Mouse (Mus musculus) hindbrain, postnatal 0 days (tissue): ENCODE results near the gene Clca4b. TPM values are rescaled to one million over a fixed set of nuclear protein-coding genes. Genes with fewer than 3 reads are reported as not detected.
"Not testable (repeated sequence)": the region's sequence is repeated elsewhere in the genome, so short reads cannot be mapped to it uniquely, and the experiment has no call there.

Experiments
- ATAC-seq: fragments of 200-750 bp; cut with Nextera tagmentation; 2 replicates; pipeline ENCODE4 v1.8.0; 2017; ENCODE audit warnings: mild to moderate bottlenecking, moderate TSS enrichment, moderate library complexity
- DNase-seq: peaks from one replicate; pipeline ENCODE4 v3.0.0-alpha.2; 2015; ENCODE audit warnings: low spot score
- H3K27ac ChIP-seq: fragments of 300-500 bp; sonication (generic); 2 replicates; pipeline ENCODE4 v1.5.1; 2014; ENCODE audit warnings: mild to moderate bottlenecking
- H3K27me3 ChIP-seq: fragments of 300-500 bp; sonication (generic); 2 replicates; pipeline ENCODE4 v1.6.1; 2014; ENCODE audit warnings: low read length, mixed read lengths; ENCODE audit not compliant: insufficient read depth
- H3K36me3 ChIP-seq: fragments of 300-500 bp; sonication (generic); 2 replicates; pipeline ENCODE4 v1.6.1; 2014; ENCODE audit warnings: low read length, mixed read lengths; ENCODE audit not compliant: insufficient read depth
- H3K4me1 ChIP-seq: fragments of 300-500 bp; sonication (generic); 2 replicates; pipeline ENCODE4 v1.6.1; 2014; ENCODE audit warnings: antibody characterized with exemption, low read length, mixed read lengths; ENCODE audit not compliant: insufficient read depth
- H3K4me2 ChIP-seq: fragments of 300-500 bp; sonication (generic); 2 replicates; pipeline ENCODE4 v1.6.1; 2014; ENCODE audit warnings: low read depth, mild to moderate bottlenecking, low read length, moderate library complexity, mixed read lengths
- H3K4me3 ChIP-seq: fragments of 300-500 bp; sonication (generic); 2 replicates; pipeline ENCODE4 v1.5.1; 2014; ENCODE audit warnings: low read length
- H3K9ac ChIP-seq: fragments of 300-500 bp; sonication (generic); replicated peaks from 2 replicates; pipeline ENCODE4 v1.6.1; 2014; ENCODE audit warnings: mild to moderate bottlenecking, low read length, moderate library complexity, mixed read lengths
- H3K9me3 ChIP-seq: fragments of 300-500 bp; sonication (generic); 2 replicates; pipeline ENCODE4 v1.6.1; 2016; ENCODE audit warnings: low read length, mixed read lengths
- CTCF ChIP-seq: IDR thresholded peaks from 2 replicates; pipeline ENCODE4 v1.5.1; 2016; ENCODE audit warnings: antibody characterized with exemption, control low read depth, low read depth
- WGBS: fragments of 180-500 bp; shearing (Covaris S2); extraction: QIAGEN DNeasy Blood & Tissue Kit; methylation state at CpG from one replicate; pipeline ENCODE4 v1.1.7; 2014; 5-methylcytosine and 5-hydroxymethylcytosine counted together
- polyA plus RNA-seq: library from polyadenylated mRNA; unstranded; fragments of >200 nt; fragmentation: Nextera tagmentation; extraction: Ambion mirVana; gene quantifications from 2 replicates; pipeline ENCODE4 v1.2.1, GENCODE M21; 2015
- total RNA-seq: library from RNA; depleted of rRNA; stranded (reverse); fragments of >200 nt; gene quantifications from 2 replicates; pipeline ENCODE4 v1.2.3, GENCODE M21; 2014; rRNA removed

The Clca4b gene
- total and polyA plus RNA-seq, 2 experiments from 2014 or later: 0.05 TPM; not detected in 1

GRCm38 (mm10) chr3:144890246-144890758 is 42.0 kb downstream of the Clca4b start:
- Histone ChIP-seq H3K9ac (no peak overlapping the region), H3K27me3 (no peaks in the 10 kb centered on the region), H3K4me3 (no peak overlapping the region), H3K9me3 (no peaks in the 10 kb centered on the region), H3K36me3 (no peaks in the 10 kb centered on the region), H3K4me1 (no peaks in the 10 kb centered on the region), H3K4me2 (no peak overlapping the region), H3K27ac (no peak overlapping the region)
- WGBS: 61% methylated on average over 2 of the region's 2 CpGs
- TF ChIP-seq CTCF: no peak
- no peak for DNase-seq
- ATAC-seq: no peak

- Histone ChIP-seq H3K9ac (no peak overlapping the region), H3K36me3 (no peaks in the 10 kb centered on the region), H3K9me3 (no peaks in the 10 kb centered on the region), H3K27ac (no peak overlapping the region), H3K4me2 (no peak overlapping the region), H3K27me3 (no peaks in the 10 kb centered on the region), H3K4me1 (no peaks in the 10 kb centered on the region), H3K4me3 (no peak overlapping the region)
- no peak for DNase-seq
- ATAC-seq: no peak
- no peak for TF ChIP-seq CTCF
Measured at GRCm38 (mm10) chr3:144886957-144887356, 45.4 kb downstream of the Clca4b start.

DNA sequence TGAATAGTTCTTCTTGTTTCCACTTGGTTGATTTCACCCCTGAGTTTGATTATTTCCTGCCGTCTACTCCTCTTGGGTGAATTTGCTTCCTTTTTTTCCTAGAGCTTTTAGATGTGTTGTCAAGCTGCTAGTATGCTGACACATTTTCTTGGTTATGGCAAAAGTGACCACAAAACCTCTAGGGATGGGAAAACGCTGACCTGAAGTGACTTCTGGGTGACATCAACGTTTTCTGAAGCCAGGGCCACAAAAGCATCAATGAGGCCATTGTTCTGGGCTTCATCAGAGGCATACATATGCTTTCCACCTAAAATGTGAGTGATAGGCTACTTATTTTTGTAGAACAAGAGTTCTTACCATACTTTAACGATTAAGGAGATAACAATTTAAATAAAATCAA is 60.3 kb downstream of the Clca4b start:
- not testable (repeated sequence) for H3K9ac ChIP-seq, H3K9me3 ChIP-seq, DNase-seq, H3K4me1 ChIP-seq, ATAC-seq, H3K4me3 ChIP-seq, H3K27me3 ChIP-seq, H3K36me3 ChIP-seq, H3K27ac ChIP-seq, H3K4me2 ChIP-seq
- 37% methylated on average over 4 of the region's 4 CpGs for WGBS

Other genes starting within 250 kb of the Clca4b start
- gene Sh3glb1, start 212.2 kb downstream of the Clca4b start, total RNA-seq: 61.3 and 89.1 TPM in 2 replicates
- 118 and 122 TPM in 2 replicates for gene Sh3glb1, start 212.2 kb downstream of the Clca4b start, polyA plus RNA-seq
- 0.21 and 0.32 TPM in 2 replicates for gene Clca3a1, start 171.6 kb downstream of the Clca4b start, total RNA-seq
- 0.36 and 0.47 TPM in 2 replicates for gene Clca3a1, start 171.6 kb downstream of the Clca4b start, polyA plus RNA-seq
- gene Clca3a2, start 113.0 kb downstream of the Clca4b start, total RNA-seq: 0.05 and 0.25 TPM in 2 replicates
- gene Clca3a2, start 113.0 kb downstream of the Clca4b start, polyA plus RNA-seq: 0.13 and 0.25 TPM in 2 replicates
- not detected in 2 replicates for gene Clca3b, start 83.2 kb downstream of the Clca4b start, total RNA-seq
- gene Clca3b, start 83.2 kb downstream of the Clca4b start, polyA plus RNA-seq: not detected in 2 replicates
- gene Clca4a, start 42.5 kb upstream of the Clca4b start, total RNA-seq: not detected in 2 replicates
- 0.09 TPM in 1 of 2 replicates, not detected in the other for gene Clca4a, start 42.5 kb upstream of the Clca4b start, polyA plus RNA-seq
- not detected in 2 replicates for gene Clca1, start 100.2 kb upstream of the Clca4b start, total RNA-seq
- not detected in 2 replicates for gene Clca1, start 100.2 kb upstream of the Clca4b start, polyA plus RNA-seq
- 0.36 TPM in 1 of 2 replicates, not detected in the other for gene Clca2, start 166.9 kb upstream of the Clca4b start, total RNA-seq
- gene Clca2, start 166.9 kb upstream of the Clca4b start, polyA plus RNA-seq: 0.04 TPM in 1 of 2 replicates, not detected in the other
- 6.0 and 7.8 TPM in 2 replicates for gene Odf2l, start 186.1 kb upstream of the Clca4b start, total RNA-seq
- gene Odf2l, start 186.1 kb upstream of the Clca4b start, polyA plus RNA-seq: 9.7 and 12.0 TPM in 2 replicates